Mouse (Mus musculus): Measurements from ENCODE around the gene Flvcr2. TPM values are rescaled to one million over a fixed set of nuclear protein-coding genes. Genes with fewer than 3 reads are reported as not detected.

Flvcr2 gene
- total and polyA plus RNA-seq, 3 experiments = 0.04 to 0.17 TPM; not detected in 1

DNA sequence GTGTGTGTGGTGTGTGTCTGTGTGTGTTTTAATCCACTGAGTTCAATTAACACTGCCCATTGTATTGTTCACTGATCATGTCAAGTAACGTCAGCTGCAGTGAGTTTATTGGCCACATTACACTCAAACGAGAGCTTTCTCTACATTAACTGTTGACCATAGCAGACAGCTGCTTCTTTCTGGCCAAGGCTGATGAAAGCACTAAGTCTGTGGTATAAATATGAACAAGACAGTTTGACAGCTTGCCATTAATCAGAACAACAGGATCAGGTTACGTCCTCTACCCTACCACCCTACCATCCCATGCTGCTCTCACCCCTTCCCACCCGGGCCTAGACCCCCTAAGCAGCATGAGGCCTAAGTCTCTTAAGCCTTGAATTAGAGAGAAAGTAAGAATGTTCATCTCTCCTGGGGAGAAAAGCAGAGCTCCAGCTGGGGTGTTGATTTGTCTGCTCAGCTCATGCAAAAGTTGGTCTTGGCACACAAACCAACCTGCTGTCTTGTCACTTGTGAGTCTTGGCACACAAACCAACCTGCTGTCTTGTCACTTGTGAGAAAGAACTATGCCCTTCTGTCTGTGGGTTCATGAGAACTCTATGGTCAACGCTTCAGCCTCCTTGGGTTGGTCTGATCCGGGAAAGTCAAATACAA, 46.0 kb upstream of the Flvcr2 start:
- Histone ChIP-seq H3K79me2 (replicated peaks; ENCODE audit: control insufficient read depth, extremely low read depth, insufficient read depth, poor library complexity, severe bottlenecking) (peaks cover 23% of the 10 kb centered on the region), H3K36me3 (replicated peaks in 1 of 2; ENCODE audit: control insufficient read depth in 1 of 2, insufficient read depth in 1 of 2, low read length in 1 of 2) (peaks cover 28 to 64% of the 10 kb centered on the region in 2 experiments), H3K27ac (ENCODE audit: insufficient read depth, low read depth) (peak overlapping the region; percentile 40), H3K4me3 (replicated peaks in 1 of 3; ENCODE audit: low read depth in 2 of 3, low read length in 2 of 3, poor library complexity in 1 of 3) (no peak overlapping the region), H3K9me3 (replicated peaks; ENCODE audit: low read length) (no peaks in the 10 kb centered on the region), H3K4me1 (ENCODE audit: control insufficient read depth in 1 of 2, insufficient read depth in 2 of 2) (peaks cover 33 to 72% of the 10 kb centered on the region in 2 experiments), H3K4me2 (ENCODE audit: insufficient read depth, low read depth, poor library complexity, severe bottlenecking) (no peak overlapping the region), H3K27me3 (replicated peaks) (no peaks in the 10 kb centered on the region), H3K9ac (ENCODE audit: insufficient read depth, low read depth) (no peak overlapping the region)
- in situ Hi-C loops (cut with MboI; ENCODE audit: low pct_ligation_motif_present, low pct_unique_long_range_greater_than_20kb, low sequenced_read_pairs) (no loop called here), dilution Hi-C loops (cut with MboI; ENCODE audit: extremely low pct_ligation_motif_present, extremely low pct_unique_long_range_greater_than_20kb, low sequenced_read_pairs) (no loop called here)
- no peak for DNase-seq (ENCODE audit: extremely low read depth)
- TF ChIP-seq GABPA (IDR thresholded peaks at IDR 0.05; ENCODE audit: insufficient replicate concordance, low read depth, low read length) (no peak), PAX5 (IDR thresholded peaks at IDR 0.05; ENCODE audit: low read length) (no peak), E2F4 (IDR thresholded peaks at IDR 0.05; ENCODE audit: insufficient replicate concordance, low read depth, low read length) (no peak), EP300 (IDR thresholded peaks at IDR 0.05; ENCODE audit: low read length) (no peak), ELF1 (IDR thresholded peaks at IDR 0.05; ENCODE audit: low read depth, low read length) (no peak), NELFE (IDR thresholded peaks at IDR 0.05; ENCODE audit: low read depth, low read length) (no peak), ZC3H11A (IDR thresholded peaks at IDR 0.05; ENCODE audit: low read depth, low read length) (no peak)

DNA sequence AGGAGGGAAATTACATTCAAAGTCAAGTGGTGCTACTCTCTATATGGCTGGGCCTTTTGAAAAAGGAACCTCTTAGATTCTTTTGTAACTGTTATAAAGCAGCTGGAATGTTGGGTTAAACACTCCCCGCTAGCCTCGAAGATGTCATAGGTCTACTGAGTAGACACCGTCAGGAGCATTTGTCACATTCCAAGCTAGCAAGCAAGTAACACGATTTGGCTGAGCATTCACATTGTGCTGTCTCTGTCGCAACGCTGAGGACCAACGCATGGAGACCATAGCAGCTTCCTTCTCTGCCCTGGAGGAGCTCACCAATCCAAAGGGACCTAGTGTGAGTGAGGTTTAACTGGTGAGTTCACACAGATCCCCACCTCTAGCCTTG, 45.5 kb upstream of the Flvcr2 start:
- no peaks in the 10 kb centered on the region for H3K9me3 ChIP-seq (replicated peaks; ENCODE audit: low read length)
- 0 out of 2 replicates have a peak overlapping the region, but pooled peaks have one; percentile 18 for H3K27ac ChIP-seq (ENCODE audit: insufficient read depth, low read depth)
- no peak for TF ChIP-seq MAX (IDR thresholded peaks at IDR 0.05; ENCODE audit: low read length)
- no peak for TF ChIP-seq ZKSCAN1 (IDR thresholded peaks at IDR 0.05; ENCODE audit: borderline replicate concordance, low read depth, low read length)
- TF ChIP-seq ZNF384 (IDR thresholded peaks at IDR 0.05; ENCODE audit: low read depth, low read length) = no peak
- no peak for TF ChIP-seq TCF12 (IDR thresholded peaks at IDR 0.05; ENCODE audit: low read depth, low read length)
- TF ChIP-seq MEF2A (IDR thresholded peaks at IDR 0.05; ENCODE audit: borderline replicate concordance, low read depth, low read length) = no peak
- TF ChIP-seq IRF4 (IDR thresholded peaks at IDR 0.05; ENCODE audit: low read depth, low read length) = no peak
- no peak for TF ChIP-seq CHD1 (IDR thresholded peaks at IDR 0.05; ENCODE audit: low read depth, low read length)
- no peak overlapping the region for H3K4me3 ChIP-seq (replicated peaks in 1 of 3; ENCODE audit: low read depth in 2 of 3, low read length in 2 of 3, poor library complexity in 1 of 3)
- peaks cover 33 to 70% of the 10 kb centered on the region in 2 experiments for H3K4me1 ChIP-seq (ENCODE audit: control insufficient read depth in 1 of 2, insufficient read depth in 2 of 2)
- no peak for DNase-seq (ENCODE audit: extremely low read depth)
- peaks cover 19% of the 10 kb centered on the region for H3K79me2 ChIP-seq (replicated peaks; ENCODE audit: control insufficient read depth, extremely low read depth, insufficient read depth, poor library complexity, severe bottlenecking)
- no peak overlapping the region for H3K4me2 ChIP-seq (ENCODE audit: insufficient read depth, low read depth, poor library complexity, severe bottlenecking)
- H3K27me3 ChIP-seq (replicated peaks) = no peaks in the 10 kb centered on the region
- dilution Hi-C loops (cut with MboI; ENCODE audit: extremely low pct_ligation_motif_present, extremely low pct_unique_long_range_greater_than_20kb, low sequenced_read_pairs) (no loop called here), in situ Hi-C loops (cut with MboI; ENCODE audit: low pct_ligation_motif_present, low pct_unique_long_range_greater_than_20kb, low sequenced_read_pairs) (no loop called here)
- no peak overlapping the region for H3K9ac ChIP-seq (ENCODE audit: insufficient read depth, low read depth)
- peaks cover 26 to 60% of the 10 kb centered on the region in 2 experiments for H3K36me3 ChIP-seq (replicated peaks in 1 of 2; ENCODE audit: control insufficient read depth in 1 of 2, insufficient read depth in 1 of 2, low read length in 1 of 2)
